Mouse (Mus musculus): Measurements from ENCODE around the gene Pkp4.

DNA sequence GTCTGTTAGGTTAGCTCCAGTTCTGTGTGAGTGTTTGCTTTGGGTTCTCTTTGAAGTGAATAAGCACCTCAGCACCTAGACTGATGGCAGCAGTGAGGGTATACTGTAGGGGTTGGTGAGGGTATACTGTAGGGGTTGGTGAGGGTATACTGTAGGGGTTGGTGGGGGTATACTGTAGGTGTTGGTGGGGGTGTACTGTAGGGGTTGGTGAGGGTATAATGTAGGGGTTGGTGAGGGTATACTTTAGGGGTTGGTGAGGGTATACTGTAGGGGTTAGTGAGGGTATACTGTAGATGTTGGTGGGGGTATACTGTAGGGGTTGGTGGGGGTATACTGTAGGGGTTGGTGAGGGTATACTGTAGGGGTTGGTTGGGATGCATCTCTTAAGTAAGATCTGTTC lies 92.2 kb downstream of the Pkp4 start:
- TF ChIP-seq CTCF (IDR thresholded peaks at IDR 0.05; ENCODE audit: low read depth) (no peak), EP300 (IDR thresholded peaks at IDR 0.05; ENCODE audit: low read depth) (no peak)
